8 mouse cellular contexts compared by ENCODE assay signal in the genomic region with DNA sequence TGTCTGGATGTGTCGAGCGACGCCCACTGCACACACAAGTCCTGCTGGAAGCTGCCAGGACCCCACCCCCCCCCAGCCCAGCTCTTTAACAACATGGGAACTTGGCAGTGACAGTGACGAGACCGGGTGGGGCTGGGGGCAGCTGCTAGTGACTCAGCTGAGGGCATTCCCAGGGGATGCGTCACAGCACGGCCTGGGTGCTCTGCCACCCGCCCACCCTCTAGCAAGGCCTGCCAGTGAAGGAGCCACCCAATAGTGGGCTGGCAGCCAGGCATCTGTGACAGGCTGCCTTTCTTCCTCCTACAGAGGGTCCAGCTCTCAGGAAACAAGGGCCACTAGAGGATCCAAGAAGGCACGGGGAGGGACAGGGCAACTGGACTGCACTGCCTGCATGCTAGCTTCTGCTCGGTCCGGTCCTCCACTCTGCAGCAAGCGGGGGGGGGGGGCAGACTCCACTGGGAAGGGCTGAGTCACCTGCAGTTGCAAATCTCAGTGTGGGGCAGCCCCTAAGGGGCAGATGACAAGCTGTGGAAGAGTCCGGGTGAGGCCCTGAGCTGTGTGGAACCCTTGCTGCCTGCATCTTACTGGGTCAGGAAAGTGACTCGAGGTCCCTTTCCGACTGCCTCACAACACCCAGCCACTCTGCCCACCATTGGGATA. TPM values are rescaled to one million over a fixed set of nuclear protein-coding genes. Genes with fewer than 3 reads are reported as not detected.
DNase-seq lines count a peak whose midpoint lies in the region; ATAC-seq lines count a peak whose summit lies in the region.

No protein-coding gene starts in this region.

- H3K4me3 ChIP-seq in hindbrain, embryonic 14.5 days (replicated peaks; ENCODE audit: low read length) = no peak overlapping the region
- no peak overlapping the region for H3K4me3 ChIP-seq in hindbrain, embryonic 11.5 days (ENCODE audit: low read depth, low read length)

- peaks cover 14% of the 10 kb centered on the region for H3K27me3 ChIP-seq in hindbrain, embryonic 14.5 days (ENCODE audit: control insufficient read depth, insufficient read depth, low read length)
- peaks cover 18% of the 10 kb centered on the region for H3K27me3 ChIP-seq in hindbrain, embryonic 11.5 days (ENCODE audit: control insufficient read depth, insufficient read depth, low read length)

- DNase-seq in hindbrain, embryonic 14.5 days (ENCODE audit: low spot score) = no peak
- DNase-seq in hindbrain, embryonic 11.5 days (ENCODE audit: low spot score) = no peak
- DNase-seq in adrenal gland, adult 18-20 months (ENCODE audit: low spot score in 2 of 2) = peak; percentile 53
- peak; percentile 59 for DNase-seq in heart, postnatal 4 days
- DNase-seq in lung, postnatal 4 days = peak; percentile 63 to 80
- no peak for DNase-seq in spleen, postnatal 4 days (ENCODE audit: low spot score in 2 of 2)
- DNase-seq in spleen, postnatal 36 days (ENCODE audit: low spot score in 2 of 2) = no peak
- DNase-seq in cerebellum, postnatal 25 days = no peak

- 53% methylated on average over 15 of the region's 15 CpGs for WGBS in hindbrain, embryonic 14.5 days
- 69% methylated on average over 15 of the region's 15 CpGs for WGBS in hindbrain, embryonic 11.5 days

- H3K9me3 ChIP-seq in hindbrain, embryonic 14.5 days (ENCODE audit: control insufficient read depth, low read length) = no peaks in the 10 kb centered on the region
- no peaks in the 10 kb centered on the region for H3K9me3 ChIP-seq in hindbrain, embryonic 11.5 days (ENCODE audit: control insufficient read depth, low read length)

- H3K9ac ChIP-seq in hindbrain, embryonic 14.5 days = no peak overlapping the region
- no peak overlapping the region for H3K9ac ChIP-seq in hindbrain, embryonic 11.5 days (ENCODE audit: low read depth, low read length)

- peak; percentile 3; the same call in 1 of the 2 replicates for ATAC-seq in hindbrain, embryonic 14.5 days (ENCODE audit: low FRiP score)
- no peak for ATAC-seq in hindbrain, embryonic 11.5 days (ENCODE audit: low FRiP score)

- H3K27ac ChIP-seq in hindbrain, embryonic 14.5 days = no peak overlapping the region
- H3K27ac ChIP-seq in hindbrain, embryonic 11.5 days (ENCODE audit: low read depth, low read length) = no peak overlapping the region

- H3K4me1 ChIP-seq in hindbrain, embryonic 14.5 days (replicated peaks; ENCODE audit: control insufficient read depth, insufficient read depth, low read length) = peaks cover 12% of the 10 kb centered on the region; the same call in 1 of the 2 replicates
- H3K4me1 ChIP-seq in hindbrain, embryonic 11.5 days (replicated peaks; ENCODE audit: control insufficient read depth, insufficient read depth, low read length) = 0 out of 2 replicates have a peak, but pooled peaks cover 3% of the 10 kb centered on the region

- H3K4me2 ChIP-seq in hindbrain, embryonic 14.5 days (replicated peaks) = no peak overlapping the region
- H3K4me2 ChIP-seq in hindbrain, embryonic 11.5 days (replicated peaks; ENCODE audit: low read depth, low read length) = no peak overlapping the region

- no peaks in the 10 kb centered on the region for H3K36me3 ChIP-seq in hindbrain, embryonic 14.5 days (replicated peaks; ENCODE audit: control insufficient read depth, insufficient read depth)
- no peaks in the 10 kb centered on the region for H3K36me3 ChIP-seq in hindbrain, embryonic 11.5 days (ENCODE audit: control insufficient read depth, insufficient read depth, low read length)

RNA-seq across cellular contexts. Expression of a gene that starts 4.7 kb away (rescaled TPM):
- polyA plus RNA-seq in hindbrain, embryonic 14.5 days (2014; fragmentation: Nextera tagmentation; extraction: Ambion mirVana) = 1.9 and 2.5 TPM in 2 replicates
- polyA plus RNA-seq in hindbrain, embryonic 11.5 days (2014; fragmentation: Nextera tagmentation; extraction: Ambion mirVana) = 0.21 and 0.29 TPM in 2 replicates
- total RNA-seq in adrenal gland, adult 18-20 months (2021) = 1 to 10 TPM; 4.2 to 9.4 TPM
- total RNA-seq in heart, postnatal 4 days (2021) = 10 to 100 TPM; 13.5 to 16.8 TPM

RNA-seq across cellular contexts. Expression of a gene that starts 10.9 kb away (rescaled TPM):
- polyA plus RNA-seq in hindbrain, embryonic 14.5 days (2014; fragmentation: Nextera tagmentation; extraction: Ambion mirVana) = 20.2 and 21.0 TPM in 2 replicates
- 15.4 and 15.9 TPM in 2 replicates for polyA plus RNA-seq in hindbrain, embryonic 11.5 days (2014; fragmentation: Nextera tagmentation; extraction: Ambion mirVana)
- 1 to 10 TPM; 6.3 to 6.8 TPM for total RNA-seq in adrenal gland, adult 18-20 months (2021)
- 1 to 10 TPM; 4.5 to 6.0 TPM for total RNA-seq in heart, postnatal 4 days (2021)

RNA-seq across cellular contexts. Expression of a gene that starts 31.4 kb away (rescaled TPM):
- 39.1 and 43.4 TPM in 2 replicates for polyA plus RNA-seq in hindbrain, embryonic 14.5 days (2014; fragmentation: Nextera tagmentation; extraction: Ambion mirVana)
- polyA plus RNA-seq in hindbrain, embryonic 11.5 days (2014; fragmentation: Nextera tagmentation; extraction: Ambion mirVana) = 146 and 151 TPM in 2 replicates
- 10 to 100 TPM; 13.9 to 14.3 TPM for total RNA-seq in adrenal gland, adult 18-20 months (2021)
- 10 to 100 TPM; 25.8 to 26.8 TPM for total RNA-seq in heart, postnatal 4 days (2021)

RNA-seq across cellular contexts. Expression of a gene that starts 37.3 kb away (rescaled TPM):
- polyA plus RNA-seq in hindbrain, embryonic 14.5 days (2014; fragmentation: Nextera tagmentation; extraction: Ambion mirVana) = 7.1 and 7.9 TPM in 2 replicates
- 4.7 and 6.2 TPM in 2 replicates for polyA plus RNA-seq in hindbrain, embryonic 11.5 days (2014; fragmentation: Nextera tagmentation; extraction: Ambion mirVana)
- 10 to 100 TPM; 11.2 to 18.1 TPM for total RNA-seq in adrenal gland, adult 18-20 months (2021)
- 1 to 10 TPM; 3.4 to 4.1 TPM for total RNA-seq in heart, postnatal 4 days (2021)

Comparison
In these comparisons a context has a peak if more than half of its experiments do, and no peak if none do; other contexts are left out.
1. DNase-seq: peak in adrenal gland, adult 18-20 months (2 of 2), heart, postnatal 4 days (single experiment) and lung, postnatal 4 days (2 of 2); none in hindbrain, embryonic 14.5 days (single experiment), hindbrain, embryonic 11.5 days (single experiment), spleen, postnatal 4 days (0 of 2), spleen, postnatal 36 days (0 of 2) and cerebellum, postnatal 25 days (0 of 2).